In genomic region chr2:163187552-163187951, GRCm38 (mm10) we compare ENCODE assay signal across 21 mouse cellular contexts. TPM values are rescaled to one million over a fixed set of nuclear protein-coding genes. Genes with fewer than 3 reads are reported as not detected.
DNase-seq lines count a peak whose midpoint lies in the region; ATAC-seq lines count a peak whose summit lies in the region.
"Had no signal": no experiment of that assay in that cellular context is flagged by ENCODE, and none has a peak within 500 bp of the region (broad histone marks: within the 10 kb centered on the region; RNA-seq: fewer than 3 reads in every experiment).

No protein-coding gene starts in this region.

- H3K27ac ChIP-seq in hindbrain, embryonic 16.5 days (ENCODE audit: low read depth, low read length) = no peak overlapping the region
- no peak overlapping the region for H3K27ac ChIP-seq in hindbrain, embryonic 11.5 days (ENCODE audit: low read depth, low read length)
- H3K27ac ChIP-seq in midbrain, embryonic 13.5 days = no peak overlapping the region
- H3K27ac ChIP-seq in midbrain, embryonic 15.5 days = no peak overlapping the region
- no peak overlapping the region for H3K27ac ChIP-seq in forebrain, embryonic 15.5 days (replicated peaks)
- H3K27ac ChIP-seq: embryonic facial prominence, embryonic 15.5 days; heart, embryonic 13.5 days; hindbrain, embryonic 13.5 days; neural tube, embryonic 13.5 days; stomach, postnatal 0 days had no signal

- no peaks in the 10 kb centered on the region for H3K9me3 ChIP-seq in hindbrain, embryonic 16.5 days (ENCODE audit: control insufficient read depth, low read length)
- no peaks in the 10 kb centered on the region for H3K9me3 ChIP-seq in hindbrain, embryonic 11.5 days (ENCODE audit: control insufficient read depth, low read length)
- no peaks in the 10 kb centered on the region for H3K9me3 ChIP-seq in midbrain, embryonic 13.5 days
- no peaks in the 10 kb centered on the region for H3K9me3 ChIP-seq in midbrain, embryonic 15.5 days
- no peaks in the 10 kb centered on the region for H3K9me3 ChIP-seq in forebrain, embryonic 15.5 days
- H3K9me3 ChIP-seq: embryonic facial prominence, embryonic 15.5 days; heart, embryonic 13.5 days; hindbrain, embryonic 13.5 days; neural tube, embryonic 13.5 days had no signal

- ATAC-seq in hindbrain, embryonic 16.5 days = 0 out of 2 replicates have a peak, but pooled peaks have one; percentile 48
- ATAC-seq in hindbrain, embryonic 11.5 days (ENCODE audit: low FRiP score) = no peak
- peak; percentile 58; the same call in 1 of the 2 replicates for ATAC-seq in midbrain, embryonic 13.5 days
- no peak for ATAC-seq in midbrain, embryonic 15.5 days (replicated peaks)
- ATAC-seq in forebrain, embryonic 15.5 days (replicated peaks) = peak; percentile 51; the same call in 1 of the 2 replicates
- ATAC-seq: CD4-positive, CD25-positive, alpha-beta regulatory T cell, adult 4 months had no signal

- no peak overlapping the region for H3K4me2 ChIP-seq in hindbrain, embryonic 16.5 days (ENCODE audit: low read length)
- H3K4me2 ChIP-seq in hindbrain, embryonic 11.5 days (replicated peaks; ENCODE audit: low read depth, low read length) = no peak overlapping the region
- no peak overlapping the region for H3K4me2 ChIP-seq in midbrain, embryonic 13.5 days (replicated peaks)
- no peak overlapping the region for H3K4me2 ChIP-seq in midbrain, embryonic 15.5 days
- no peak overlapping the region for H3K4me2 ChIP-seq in forebrain, embryonic 15.5 days (replicated peaks)
- H3K4me2 ChIP-seq: embryonic facial prominence, embryonic 15.5 days; heart, embryonic 13.5 days; hindbrain, embryonic 13.5 days; lung, embryonic 14.5 days; neural tube, embryonic 13.5 days had no signal

- no peaks in the 10 kb centered on the region for H3K36me3 ChIP-seq in hindbrain, embryonic 16.5 days (ENCODE audit: control insufficient read depth, insufficient read depth, low read length)
- H3K36me3 ChIP-seq in hindbrain, embryonic 11.5 days (ENCODE audit: control insufficient read depth, insufficient read depth, low read length) = no peaks in the 10 kb centered on the region
- no peaks in the 10 kb centered on the region for H3K36me3 ChIP-seq in midbrain, embryonic 13.5 days
- H3K36me3 ChIP-seq in midbrain, embryonic 15.5 days (replicated peaks) = no peaks in the 10 kb centered on the region
- H3K36me3 ChIP-seq in forebrain, embryonic 15.5 days = no peaks in the 10 kb centered on the region
- H3K36me3 ChIP-seq: embryonic facial prominence, embryonic 15.5 days; heart, embryonic 13.5 days; hindbrain, embryonic 13.5 days; neural tube, embryonic 13.5 days had no signal

- no peak for DNase-seq in hindbrain, embryonic 11.5 days (ENCODE audit: low spot score)
- DNase-seq in right cerebral cortex, postnatal 25 days = peak; percentile 29
- DNase-seq in adrenal gland, postnatal 4 days (ENCODE audit: low spot score in 2 of 2) = no peak
- DNase-seq: adrenal gland, adult 2 months; kidney, adult 11 months; kidney, postnatal 25 days; lung, embryonic 14.5 days; thymus, postnatal 25 days had no signal

- WGBS in hindbrain, embryonic 16.5 days = 33% methylated on average over 11 of the region's 11 CpGs
- WGBS in hindbrain, embryonic 11.5 days = 60% methylated on average over 11 of the region's 11 CpGs
- WGBS in midbrain, embryonic 13.5 days = 59% methylated on average over 11 of the region's 11 CpGs
- WGBS in midbrain, embryonic 15.5 days = 49% methylated on average over 11 of the region's 11 CpGs
- WGBS in forebrain, embryonic 15.5 days = 47% methylated on average over 11 of the region's 11 CpGs

- peaks cover 3% of the 10 kb centered on the region; the same call in 1 of the 2 replicates for H3K4me1 ChIP-seq in hindbrain, embryonic 16.5 days (ENCODE audit: control insufficient read depth, insufficient read depth, low read depth, low read length)
- H3K4me1 ChIP-seq in hindbrain, embryonic 11.5 days (replicated peaks; ENCODE audit: control insufficient read depth, insufficient read depth, low read length) = peaks cover 15% of the 10 kb centered on the region
- peaks cover 31% of the 10 kb centered on the region for H3K4me1 ChIP-seq in midbrain, embryonic 13.5 days (replicated peaks)
- peaks cover 10% of the 10 kb centered on the region for H3K4me1 ChIP-seq in midbrain, embryonic 15.5 days
- peaks cover 21% of the 10 kb centered on the region for H3K4me1 ChIP-seq in forebrain, embryonic 15.5 days
- H3K4me1 ChIP-seq: embryonic facial prominence, embryonic 15.5 days had no signal

- no peaks in the 10 kb centered on the region for H3K27me3 ChIP-seq in hindbrain, embryonic 16.5 days (replicated peaks; ENCODE audit: control insufficient read depth, insufficient read depth, low read length)
- no peaks in the 10 kb centered on the region for H3K27me3 ChIP-seq in hindbrain, embryonic 11.5 days (ENCODE audit: control insufficient read depth, insufficient read depth, low read length)
- H3K27me3 ChIP-seq in midbrain, embryonic 13.5 days = 0 out of 2 replicates have a peak, but pooled peaks cover 8% of the 10 kb centered on the region
- H3K27me3 ChIP-seq in midbrain, embryonic 15.5 days (replicated peaks) = no peaks in the 10 kb centered on the region
- no peaks in the 10 kb centered on the region for H3K27me3 ChIP-seq in forebrain, embryonic 15.5 days
- H3K27me3 ChIP-seq: embryonic facial prominence, embryonic 15.5 days had no signal

- no peak overlapping the region for H3K9ac ChIP-seq in hindbrain, embryonic 16.5 days (ENCODE audit: low read depth, low read length)
- no peak overlapping the region for H3K9ac ChIP-seq in hindbrain, embryonic 11.5 days (ENCODE audit: low read depth, low read length)
- H3K9ac ChIP-seq in midbrain, embryonic 13.5 days (replicated peaks) = no peak overlapping the region
- no peak overlapping the region for H3K9ac ChIP-seq in midbrain, embryonic 15.5 days
- H3K9ac ChIP-seq in forebrain, embryonic 15.5 days (replicated peaks) = no peak overlapping the region
- H3K9ac ChIP-seq: embryonic facial prominence, embryonic 15.5 days; heart, embryonic 13.5 days; hindbrain, embryonic 13.5 days; lung, embryonic 14.5 days; neural tube, embryonic 13.5 days had no signal

- no peak overlapping the region for H3K4me3 ChIP-seq in hindbrain, embryonic 16.5 days (ENCODE audit: low read length)
- no peak overlapping the region for H3K4me3 ChIP-seq in hindbrain, embryonic 11.5 days (ENCODE audit: low read depth, low read length)
- no peak overlapping the region for H3K4me3 ChIP-seq in midbrain, embryonic 13.5 days (replicated peaks)
- H3K4me3 ChIP-seq in midbrain, embryonic 15.5 days = no peak overlapping the region
- H3K4me3 ChIP-seq in forebrain, embryonic 15.5 days = no peak overlapping the region
- H3K4me3 ChIP-seq: embryonic facial prominence, embryonic 15.5 days; heart, embryonic 13.5 days; hindbrain, embryonic 13.5 days; neural tube, embryonic 13.5 days had no signal

RNA-seq across cellular contexts. Expression of gene Tox2, which starts 15.4 kb away (rescaled TPM):
- polyA plus RNA-seq in hindbrain, embryonic 16.5 days (2015; fragmentation: Nextera tagmentation; extraction: Ambion mirVana) = 23.0 and 33.7 TPM in 2 replicates
- polyA plus RNA-seq in hindbrain, embryonic 11.5 days (2014; fragmentation: Nextera tagmentation; extraction: Ambion mirVana) = 15.6 and 17.5 TPM in 2 replicates
- polyA plus RNA-seq in midbrain, embryonic 13.5 days (2015; fragmentation: Nextera tagmentation; extraction: Ambion mirVana) = 38.8 and 44.2 TPM in 2 replicates
- 47.4 and 55.1 TPM in 2 replicates for polyA plus RNA-seq in midbrain, embryonic 15.5 days (2015; fragmentation: Nextera tagmentation; extraction: Ambion mirVana)
- 18.1 and 19.7 TPM in 2 replicates for polyA plus RNA-seq in forebrain, embryonic 15.5 days (2015; fragmentation: Nextera tagmentation; extraction: Ambion mirVana)
- 1 to 10 TPM; 8.0 to 9.5 TPM for total RNA-seq in adrenal gland, postnatal 4 days (2021)
- total RNA-seq: common myeloid progenitor, adult 5-6 weeks; MEL; monocyte, adult 5-6 weeks had no signal

Comparison
In these comparisons a context has a peak if more than half of its experiments do, and no peak if none do; other contexts are left out.
1. ATAC-seq: peak in hindbrain, embryonic 16.5 days (single experiment), midbrain, embryonic 13.5 days (single experiment) and forebrain, embryonic 15.5 days (single experiment); none in hindbrain, embryonic 11.5 days (single experiment) and midbrain, embryonic 15.5 days (single experiment).